Mouse (Mus musculus) limb, embryonic 11.5 days (tissue): ENCODE measurements around the gene Sash1. TPM values are rescaled to one million over a fixed set of nuclear protein-coding genes. Genes with fewer than 3 reads are reported as not detected.
"Not testable (repeated sequence)": the region's sequence is repeated elsewhere in the genome, so short reads cannot be mapped to it uniquely, and the experiment has no call there.

Experiments used
- ATAC-seq: fragments of 200-750 bp; cut with Nextera tagmentation; 2 replicates; pipeline ENCODE4 v1.8.0; 2017; ENCODE audit warnings: low read depth; ENCODE audit not compliant: insufficient number of reproducible peaks, low FRiP score, low TSS enrichment
- DNase-seq: peaks from one replicate; pipeline ENCODE4 v3.0.0-alpha.2; 2015; ENCODE audit warnings: low spot score
- H3K27ac ChIP-seq: fragments of 300-500 bp; sonication (generic); replicated peaks from 2 replicates; pipeline ENCODE4 v1.5.1; 2014; ENCODE audit warnings: low read depth, mild to moderate bottlenecking, low read length
- H3K27me3 ChIP-seq: fragments of 300-500 bp; sonication (generic); 2 replicates; pipeline ENCODE4 v1.6.1; 2014; ENCODE audit warnings: mild to moderate bottlenecking, low read length, mixed read lengths; ENCODE audit not compliant: control insufficient read depth, insufficient read depth
- H3K36me3 ChIP-seq: fragments of 300-500 bp; sonication (generic); 2 replicates; pipeline ENCODE4 v1.6.1; 2014; ENCODE audit warnings: mild to moderate bottlenecking, low read length, moderate library complexity, mixed read lengths; ENCODE audit not compliant: control insufficient read depth, insufficient read depth
- H3K4me1 ChIP-seq: fragments of 300-500 bp; sonication (generic); 2 replicates; pipeline ENCODE4 v1.6.1; 2014; ENCODE audit warnings: low read length, mixed read lengths; ENCODE audit not compliant: control insufficient read depth, insufficient read depth
- H3K4me2 ChIP-seq: fragments of 300-500 bp; sonication (generic); 2 replicates; pipeline ENCODE4 v1.6.1; 2014; ENCODE audit warnings: low read depth, mild to moderate bottlenecking, moderate library complexity; ENCODE audit not compliant: severe bottlenecking
- H3K4me3 ChIP-seq: fragments of 300-500 bp; sonication (generic); 2 replicates; pipeline ENCODE4 v1.5.1; 2014; ENCODE audit warnings: low read depth, low read length
- H3K9ac ChIP-seq: fragments of 300-500 bp; sonication (generic); 2 replicates; pipeline ENCODE4 v1.6.1; 2014; ENCODE audit warnings: mild to moderate bottlenecking, low read length
- H3K9me3 ChIP-seq: fragments of 300-500 bp; sonication (generic); 2 replicates; pipeline ENCODE4 v1.6.1; 2016; ENCODE audit warnings: low read length; ENCODE audit not compliant: control insufficient read depth
- WGBS: fragments of 180-500 bp; shearing (Covaris S2); extraction: QIAGEN DNeasy Blood & Tissue Kit; methylation state at CpG from one replicate; pipeline ENCODE4 v1.1.7; 2014; 5-methylcytosine and 5-hydroxymethylcytosine counted together
- polyA plus RNA-seq: library from polyadenylated mRNA; unstranded; fragments of >200 nt; fragmentation: Nextera tagmentation; extraction: Ambion mirVana; gene quantifications from 2 replicates; pipeline ENCODE4 v1.2.1, GENCODE M21; 2014

Gene Sash1
- polyA plus RNA-seq, 1 experiment from 2014 or later = 5.2 TPM

GRCm38 (mm10) chr10:8717171-8717570, 168.7 kb downstream of the Sash1 start:
- H3K4me1 ChIP-seq = no peaks in the 10 kb centered on the region
- H3K27me3 ChIP-seq = no peaks in the 10 kb centered on the region
- 84% methylated on average over 5 of the region's 5 CpGs for WGBS
- H3K27ac ChIP-seq = no peak overlapping the region
- no peak for ATAC-seq
- H3K4me2 ChIP-seq = no peak overlapping the region
- H3K36me3 ChIP-seq = no peaks in the 10 kb centered on the region
- no peaks in the 10 kb centered on the region for H3K9me3 ChIP-seq
- H3K9ac ChIP-seq = no peak overlapping the region
- no peak for DNase-seq
- no peak overlapping the region for H3K4me3 ChIP-seq

GRCm38 (mm10) chr10:8715679-8716284, 170.1 kb downstream of the Sash1 start:
- Histone ChIP-seq H3K4me1 (no peaks in the 10 kb centered on the region), H3K27ac (no peak overlapping the region), H3K9me3 (no peaks in the 10 kb centered on the region), H3K9ac (no peak overlapping the region), H3K36me3 (no peaks in the 10 kb centered on the region), H3K4me2 (no peak overlapping the region), H3K4me3 (no peak overlapping the region), H3K27me3 (no peaks in the 10 kb centered on the region)
- 19% methylated on average over 12 of the region's 12 CpGs for whole genome bisulfite sequencing
- peak; percentile 31; the same call in 1 of the 2 replicates for ATAC-seq
- peak; percentile 88 for DNase-seq

- WGBS = 84% methylated on average over 1 of the region's 1 CpGs
- not testable (repeated sequence) for ATAC-seq, H3K4me2 ChIP-seq
These were observed 189.2 kb downstream of the Sash1 start for GRCm38 (mm10) chr10:8696636-8697035.

GRCm38 (mm10) chr10:8693996-8694500, 191.8 kb downstream of the Sash1 start:
- Histone ChIP-seq H3K27ac (no peak overlapping the region), H3K4me1 (no peaks in the 10 kb centered on the region), H3K27me3 (no peaks in the 10 kb centered on the region), H3K9ac (no peak overlapping the region), H3K4me2 (no peak overlapping the region), H3K36me3 (no peaks in the 10 kb centered on the region), H3K4me3 (no peak overlapping the region), H3K9me3 (no peaks in the 10 kb centered on the region)
- ATAC-seq (no peak), DNase-seq (no peak)
- 87% methylated on average over 7 of the region's 7 CpGs for WGBS

More at GRCm38 (mm10) chr10:8696636-8697035, 189.2 kb downstream of the Sash1 start:
- not testable (repeated sequence) for H3K4me3 ChIP-seq, H3K27me3 ChIP-seq, H3K9ac ChIP-seq, H3K36me3 ChIP-seq, H3K27ac ChIP-seq, DNase-seq, H3K4me1 ChIP-seq, H3K9me3 ChIP-seq

GRCm38 (mm10) chr10:8693561-8693960, 192.3 kb downstream of the Sash1 start:
- Histone ChIP-seq H3K4me3 (no peak overlapping the region), H3K9ac (no peak overlapping the region), H3K9me3 (no peaks in the 10 kb centered on the region), H3K27me3 (no peaks in the 10 kb centered on the region), H3K4me2 (no peak overlapping the region), H3K4me1 (no peaks in the 10 kb centered on the region), H3K27ac (no peak overlapping the region), H3K36me3 (no peaks in the 10 kb centered on the region)
- DNase-seq = no peak
- WGBS = 89% methylated on average over 4 of the region's 4 CpGs
- no peak for ATAC-seq

GRCm38 (mm10) chr10:8692531-8692930, 193.3 kb downstream of the Sash1 start:
- no peak for DNase-seq
- Histone ChIP-seq H3K4me3 (no peak overlapping the region), H3K9ac (no peak overlapping the region), H3K4me2 (no peak overlapping the region), H3K36me3 (no peaks in the 10 kb centered on the region), H3K9me3 (no peaks in the 10 kb centered on the region), H3K27me3 (no peaks in the 10 kb centered on the region), H3K4me1 (no peaks in the 10 kb centered on the region), H3K27ac (no peak overlapping the region)
- no peak for ATAC-seq
- 94% methylated on average over 2 of the region's 2 CpGs for WGBS

- Histone ChIP-seq H3K4me3 (no peak overlapping the region), H3K4me2 (no peak overlapping the region), H3K4me1 (no peaks in the 10 kb centered on the region), H3K9me3 (no peaks in the 10 kb centered on the region), H3K9ac (no peak overlapping the region), H3K36me3 (no peaks in the 10 kb centered on the region), H3K27me3 (no peaks in the 10 kb centered on the region), H3K27ac (no peak overlapping the region)
- no peak for ATAC-seq
- DNase-seq = no peak
- 86% methylated on average over 1 of the region's 1 CpGs for WGBS
These were observed 199.7 kb downstream of the Sash1 start for GRCm38 (mm10) chr10:8686219-8686618.

GRCm38 (mm10) chr10:8685269-8685668, 200.6 kb downstream of the Sash1 start:
- ATAC-seq = no peak
- no peaks in the 10 kb centered on the region for H3K36me3 ChIP-seq
- no peak overlapping the region for H3K27ac ChIP-seq
- H3K27me3 ChIP-seq = no peaks in the 10 kb centered on the region
- no peak overlapping the region for H3K9ac ChIP-seq
- H3K4me1 ChIP-seq = no peaks in the 10 kb centered on the region
- 93% methylated on average over 7 of the region's 7 CpGs for WGBS
- no peak for DNase-seq
- no peak overlapping the region for H3K4me2 ChIP-seq
- H3K4me3 ChIP-seq = no peak overlapping the region
- no peaks in the 10 kb centered on the region for H3K9me3 ChIP-seq

- ATAC-seq = no peak
- whole genome bisulfite sequencing = 22% methylated on average over 4 of the region's 4 CpGs
- Histone ChIP-seq H3K27ac (no peak overlapping the region), H3K9me3 (no peaks in the 10 kb centered on the region), H3K4me3 (no peak overlapping the region), H3K4me1 (no peaks in the 10 kb centered on the region), H3K36me3 (no peaks in the 10 kb centered on the region), H3K27me3 (no peaks in the 10 kb centered on the region), H3K9ac (no peak overlapping the region), H3K4me2 (no peak overlapping the region)
- peak; percentile 81 for DNase-seq
These were observed 203.0 kb downstream of the Sash1 start for GRCm38 (mm10) chr10:8682900-8683299.
